Mouse (Mus musculus) ES-Bruce4 (cell line): Measurements from ENCODE around the gene Hmgcl.

ENCODE experiments used
- CTCF ChIP-seq: IDR thresholded peaks from one replicate; pipeline ENCODE4 v1.8.1; 2011; ENCODE audit warnings: low read depth, low read length
- EP300 ChIP-seq: IDR thresholded peaks from 2 replicates; pipeline ENCODE4 v1.6.1; 2011; ENCODE audit warnings: low read depth, low read length; ENCODE audit not compliant: insufficient read depth

- no peak for TF ChIP-seq CTCF
- no peak for TF ChIP-seq EP300
Observed at GRCm38 (mm10) chr4:136010586-136010985, 64.3 kb downstream of the Hmgcl start.
